Mouse (Mus musculus) kidney, postnatal 14 days (tissue): ENCODE measurements around the gene Traf2.
A peak's percentile ranks its signal among the peaks of the same experiment; 100 is the strongest.

ENCODE experiments used
- DNase-seq: peaks from one replicate; pipeline ENCODE4 v3.0.0; 2022; ENCODE audit warnings: mixed read lengths

The Traf2 gene

GRCm38 (mm10) chr2:25492988-25493387, 53.8 kb downstream of the Traf2 start:
- DNase-seq = no peak

DNA sequence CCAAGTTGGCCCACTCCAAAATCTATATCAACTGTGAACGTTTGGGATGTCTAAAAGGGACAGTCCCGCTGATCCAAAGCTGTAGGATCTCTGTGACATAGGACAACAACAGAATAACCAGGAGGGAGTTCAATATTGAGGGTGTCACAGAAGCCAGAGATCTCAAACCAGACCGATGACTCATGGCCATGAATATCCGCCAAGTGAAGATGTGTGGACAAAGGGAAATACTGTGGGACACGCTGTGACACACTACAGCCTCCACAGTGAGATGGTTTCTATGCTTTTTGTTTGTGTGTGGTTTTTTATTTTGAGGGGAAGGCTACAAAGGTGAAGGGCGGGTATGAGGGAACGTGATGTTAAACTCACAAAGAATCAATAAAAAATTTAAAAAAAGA, 58.1 kb downstream of the Traf2 start:
- DNase-seq = no peak

GRCm38 (mm10) chr2:25487965-25488670, 58.6 kb downstream of the Traf2 start:
- no peak for DNase-seq

DNA sequence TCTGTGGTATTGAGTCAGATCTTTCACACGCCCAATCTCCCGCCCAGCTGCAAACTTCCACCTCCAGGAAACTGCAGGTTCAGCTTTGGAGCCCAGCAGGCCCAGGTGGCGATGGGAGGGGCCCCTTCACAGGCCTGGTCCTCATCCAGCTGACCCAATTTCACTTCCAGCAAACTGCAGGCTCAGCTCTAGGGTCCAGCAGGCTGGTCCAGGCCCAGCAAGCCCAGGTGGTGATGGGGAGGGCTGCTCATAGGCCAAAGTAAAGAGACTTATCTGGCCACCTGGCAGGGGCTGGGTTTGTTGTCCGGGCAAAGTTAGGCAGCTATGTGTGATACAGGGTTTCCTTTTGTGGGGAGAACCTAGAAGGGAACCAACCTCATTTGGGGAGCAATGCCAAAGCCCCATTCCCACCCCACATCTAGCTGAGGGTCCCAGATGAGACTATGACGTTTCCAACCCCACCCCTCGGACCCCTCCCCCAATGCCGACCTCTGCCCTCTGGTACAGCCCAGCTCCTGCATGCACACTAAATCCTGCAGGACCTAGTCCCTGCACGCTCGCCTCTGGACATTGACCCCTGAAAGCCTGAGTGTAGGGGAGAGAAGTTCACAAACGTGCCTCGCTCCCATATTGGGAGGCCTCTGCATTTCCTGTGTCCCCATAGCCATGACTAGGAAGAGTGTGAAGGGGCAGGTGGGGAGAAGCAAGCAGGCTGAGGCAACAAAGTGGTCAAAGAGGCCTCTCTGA, 61.7 kb downstream of the Traf2 start:
- DNase-seq = peak; percentile 66

GRCm38 (mm10) chr2:25482969-25483368, 63.8 kb downstream of the Traf2 start:
- DNase-seq = peak; percentile 44

DNA sequence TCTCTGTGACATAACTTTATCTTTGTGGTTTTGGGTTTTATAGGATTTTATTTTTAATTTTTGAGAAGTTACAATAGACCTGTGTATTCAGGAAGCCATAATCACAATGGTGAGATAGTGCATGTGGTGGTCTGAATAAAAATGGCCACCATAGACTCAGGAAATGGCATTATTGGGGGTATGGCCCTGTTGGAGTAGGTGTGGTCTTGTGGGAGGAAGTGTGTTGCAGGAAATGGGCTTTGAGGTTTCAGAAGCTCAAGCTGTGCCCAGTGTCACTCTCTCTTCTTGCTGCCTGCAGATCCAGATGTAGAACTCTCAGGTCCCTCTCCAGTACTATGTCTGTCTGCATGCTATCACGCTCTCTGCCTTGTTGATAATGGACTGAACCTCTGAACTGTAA, 66.2 kb downstream of the Traf2 start:
- DNase-seq = no peak

DNA sequence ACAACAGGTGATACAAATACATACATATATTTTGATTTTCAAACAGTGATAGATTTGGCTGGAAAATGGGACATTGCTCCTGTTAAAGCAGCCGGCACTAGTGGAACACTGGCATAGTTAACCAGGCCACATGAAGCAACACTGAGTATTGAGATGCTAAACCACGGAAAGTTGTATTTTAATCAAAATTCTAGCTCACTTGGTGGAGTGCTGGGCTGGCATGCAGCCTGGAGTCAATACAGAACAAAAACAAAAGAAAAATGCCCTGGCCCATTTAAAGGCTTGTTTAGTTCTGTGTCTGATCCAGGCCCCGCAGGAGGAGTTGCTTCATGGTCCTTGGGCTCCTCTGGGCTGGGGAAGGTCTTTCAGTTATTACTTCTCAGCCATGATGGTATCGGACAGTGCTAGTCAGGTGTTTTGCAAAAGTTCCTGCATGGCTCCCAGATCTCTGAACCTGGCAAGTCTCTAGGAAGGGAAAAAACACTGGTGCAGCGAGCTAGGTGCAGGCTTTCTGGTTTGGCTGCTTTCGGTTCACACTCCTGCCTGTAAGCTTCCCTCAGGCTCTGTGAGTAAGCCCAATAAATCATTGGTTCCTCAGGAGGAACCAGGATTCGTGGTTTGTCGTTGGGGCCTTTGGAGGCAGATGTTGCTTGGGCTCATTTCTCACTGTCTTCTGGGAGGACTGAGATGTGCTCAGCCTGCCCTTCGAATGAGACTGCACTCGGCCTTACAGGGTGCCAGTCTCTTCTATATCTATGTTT, 67.0 kb downstream of the Traf2 start:
- DNase-seq = no peak

GRCm38 (mm10) chr2:25477967-25478675, 68.6 kb downstream of the Traf2 start:
- DNase-seq = no peak

DNA sequence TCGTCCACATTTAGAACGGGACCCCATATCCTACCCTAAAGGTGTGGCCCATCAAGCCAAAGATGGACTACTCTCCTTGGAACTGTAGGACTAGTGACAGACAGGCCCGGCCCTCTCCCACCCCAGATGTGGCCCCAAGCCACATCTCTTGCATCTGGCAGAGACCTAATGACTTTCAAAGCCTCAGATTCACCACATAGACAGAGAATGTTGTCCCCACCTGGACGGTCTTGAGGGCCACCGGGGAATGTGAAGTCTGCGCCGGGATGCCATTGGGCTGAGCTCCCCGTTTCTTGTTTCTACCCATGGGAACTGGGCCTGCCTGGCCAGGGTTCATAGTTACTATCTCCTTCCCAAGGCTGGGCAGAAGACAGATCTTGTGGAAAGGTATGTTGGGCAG, 69.2 kb downstream of the Traf2 start:
- DNase-seq = no peak

- no peak for DNase-seq
Observed at GRCm38 (mm10) chr2:25472550-25472949, 74.2 kb downstream of the Traf2 start.

GRCm38 (mm10) chr2:25469969-25470368, 76.8 kb downstream of the Traf2 start, which contains the start of gene Ptgds:
Gene Ptgds (minus strand): TSS chr2:25470046.
- no peak for DNase-seq

GRCm38 (mm10) chr2:25468962-25469915, 77.5 kb downstream of the Traf2 start:
- DNase-seq = peak; percentile 74
